Mouse (Mus musculus): Measurements from ENCODE around the gene Wdfy2. TPM values are rescaled to one million over a fixed set of nuclear protein-coding genes. Genes with fewer than 3 reads are reported as not detected.
"Not testable (repeated sequence)": the region's sequence is repeated elsewhere in the genome, so short reads cannot be mapped to it uniquely, and the experiment has no call there.

Wdfy2 gene
- total RNA-seq, 2 experiments from 2014 or later, result 10.5 to 12.8 TPM

- DNase-seq (ENCODE audit: low spot score in 2 of 2), result no peak
- intact Hi-C loops (cut with DNase I), result no loop called here
These were observed 36.3 kb downstream of the Wdfy2 start for GRCm38 (mm10) chr14:62873820-62874219.

DNA sequence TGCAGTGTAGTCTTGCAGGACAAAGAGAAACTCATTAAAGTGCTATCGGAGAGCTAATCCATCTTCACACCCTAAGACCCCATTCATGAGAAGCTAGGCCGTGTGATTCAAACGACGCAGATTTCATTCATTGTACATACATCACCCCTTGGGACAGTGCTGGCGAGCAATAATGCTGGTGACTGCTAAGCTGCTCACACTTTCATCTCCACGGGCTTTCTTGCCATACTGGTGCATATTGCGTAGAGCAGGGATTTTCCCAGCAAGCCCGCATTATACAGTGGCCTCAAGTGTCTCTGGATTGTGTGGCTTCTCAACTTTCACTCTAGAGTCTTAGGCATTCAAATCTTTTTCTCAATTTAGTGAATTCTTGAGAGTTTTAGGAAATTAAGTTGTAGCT lies 36.9 kb downstream of the Wdfy2 start:
- no peak for DNase-seq (ENCODE audit: low spot score in 2 of 2)
- intact Hi-C loops (cut with DNase I), result no loop called here

- intact Hi-C loops (cut with DNase I), result loop anchor here (5.0 kb wide), 1 partner anchor 41 kb away; the partner anchor contains the start of gene Wdfy2
- DNase-seq (ENCODE audit: low spot score in 2 of 2), result no peak
These were observed 40.6 kb downstream of the Wdfy2 start for GRCm38 (mm10) chr14:62878076-62878475.

- no peak for DNase-seq (ENCODE audit: low spot score in 2 of 2)
- intact Hi-C loops (cut with DNase I), result loop anchor here (5.0 kb wide), 1 partner anchor 42 kb away; the partner anchor contains the start of gene Wdfy2
These were observed 41.4 kb downstream of the Wdfy2 start for GRCm38 (mm10) chr14:62878634-62879430.

- intact Hi-C loops (cut with DNase I), result loop anchor here (5.0 kb wide), 1 partner anchor 42 kb away; the partner anchor contains the start of gene Wdfy2
- peak; percentile 65 to 76 for DNase-seq (ENCODE audit: low spot score in 2 of 2)
These were observed 42.0 kb downstream of the Wdfy2 start for GRCm38 (mm10) chr14:62879497-62879896.

DNA sequence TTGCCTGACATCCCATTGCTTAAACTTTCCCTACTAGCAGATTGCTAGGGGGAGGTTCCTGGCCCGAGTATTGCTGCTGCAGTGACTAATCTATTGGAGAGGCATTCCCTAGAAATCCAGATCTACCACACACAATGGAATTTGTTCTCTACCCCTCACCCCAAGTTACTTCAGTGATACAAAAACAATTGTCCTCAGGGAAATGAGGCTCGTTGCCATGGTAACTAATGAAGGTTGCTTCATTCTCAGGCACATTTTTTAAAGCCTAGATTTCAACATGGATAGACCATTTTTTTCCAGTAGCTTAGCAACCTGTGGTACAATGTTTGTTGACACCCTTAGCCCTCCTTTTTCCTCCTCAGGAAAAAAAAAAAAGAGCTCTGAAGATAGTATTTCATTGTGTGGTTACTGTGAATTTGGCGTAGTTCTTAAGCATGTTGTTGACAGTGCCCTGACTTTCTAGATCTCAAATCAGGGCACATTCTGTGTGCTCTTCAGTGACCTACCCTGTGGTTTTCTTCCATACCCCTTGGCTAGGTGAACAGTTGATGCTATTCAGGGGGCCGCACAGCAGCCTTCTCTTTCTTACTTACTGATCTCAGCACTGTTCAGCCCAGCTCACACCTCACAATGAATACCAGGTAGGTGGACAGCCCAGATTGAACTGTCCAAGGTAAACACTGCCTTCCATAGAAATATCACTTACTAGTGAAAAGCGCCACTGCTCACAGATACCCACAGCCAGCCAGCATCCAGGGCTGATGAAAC lies 42.8 kb downstream of the Wdfy2 start:
- peak; percentile 56 to 65 for DNase-seq (ENCODE audit: low spot score in 2 of 2)
- intact Hi-C loops (cut with DNase I), result loop anchor here (5.0 kb wide), 1 partner anchor 57 kb away; no protein-coding TSS in a partner anchor

DNA sequence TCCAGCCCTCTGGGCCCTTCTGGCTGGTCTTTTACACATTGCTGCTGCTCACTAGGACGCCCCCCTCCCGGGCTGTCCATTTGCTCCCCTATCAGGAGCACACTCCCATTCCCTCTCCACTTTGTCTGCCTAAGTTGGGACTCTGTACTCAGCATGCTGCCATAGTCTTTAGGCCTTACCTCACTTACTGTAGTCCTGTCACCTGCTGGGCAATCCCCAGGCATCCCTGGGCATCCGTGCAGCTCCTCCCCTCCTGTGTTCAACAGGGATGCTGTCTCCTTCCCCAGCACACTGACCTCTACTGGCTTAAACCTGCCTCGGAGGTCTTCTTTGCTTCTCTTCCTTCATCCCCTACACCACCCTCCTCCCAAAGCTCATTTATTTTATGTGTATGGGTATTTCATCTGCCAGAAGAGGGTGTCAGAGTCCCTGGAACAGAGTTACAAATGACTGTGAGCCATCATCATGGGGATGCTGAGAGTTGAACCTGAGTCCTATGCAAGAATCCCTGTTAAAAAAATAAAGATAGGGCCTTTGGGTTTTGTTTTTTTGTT lies 44.7 kb downstream of the Wdfy2 start:
- intact Hi-C loops (cut with DNase I), result loop anchor here (5.0 kb wide), 1 partner anchor 55 kb away; no protein-coding TSS in a partner anchor
- DNase-seq (ENCODE audit: low spot score in 2 of 2), result no peak

GRCm38 (mm10) chr14:62883551-62883950 lies 46.1 kb downstream of the Wdfy2 start:
- DNase-seq (ENCODE audit: low spot score in 2 of 2), result no peak
- intact Hi-C loops (cut with DNase I), result loop anchor here (5.0 kb wide), 1 partner anchor 54 kb away; no protein-coding TSS in a partner anchor

- intact Hi-C loops (cut with DNase I), result loop anchor here (5.0 kb wide), 1 partner anchor 53 kb away; no protein-coding TSS in a partner anchor
- no peak for DNase-seq (ENCODE audit: low spot score in 2 of 2)
These were observed 46.7 kb downstream of the Wdfy2 start for GRCm38 (mm10) chr14:62884171-62884570.

GRCm38 (mm10) chr14:62884639-62885038 lies 47.2 kb downstream of the Wdfy2 start:
- DNase-seq (ENCODE audit: low spot score in 2 of 2), result no peak
- intact Hi-C loops (cut with DNase I), result loop anchor here (5.0 kb wide), 1 partner anchor 53 kb away; no protein-coding TSS in a partner anchor

DNA sequence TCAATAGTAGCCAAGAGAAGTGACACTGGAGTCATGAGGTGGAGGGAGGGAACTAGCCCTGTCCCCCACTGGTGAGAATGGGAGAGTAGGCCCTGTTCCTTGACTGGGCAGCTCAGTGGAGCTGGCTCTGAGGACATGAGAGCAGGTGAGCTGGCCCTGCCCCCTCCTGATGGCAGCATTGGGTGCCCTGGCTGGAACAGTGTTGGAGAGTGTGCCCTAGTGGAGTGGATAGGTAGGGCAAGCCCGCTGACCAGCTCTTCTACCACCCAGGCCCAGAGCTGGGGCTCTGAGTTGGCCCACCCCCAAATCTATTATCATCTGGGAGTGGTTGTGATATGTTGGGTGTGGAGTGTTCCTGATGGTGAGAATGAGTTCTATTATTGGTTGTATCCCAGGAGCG lies 47.7 kb downstream of the Wdfy2 start:
- intact Hi-C loops (cut with DNase I), result no loop called here
- no peak for DNase-seq (ENCODE audit: low spot score in 2 of 2)

- intact Hi-C loops (cut with DNase I), result no loop called here
- DNase-seq (ENCODE audit: low spot score in 2 of 2), result no peak
These were observed 53.9 kb downstream of the Wdfy2 start for GRCm38 (mm10) chr14:62891401-62891800.

GRCm38 (mm10) chr14:62892771-62893641 lies 55.5 kb downstream of the Wdfy2 start:
- peak; percentile 83 to 85 for DNase-seq (ENCODE audit: low spot score in 2 of 2)
- intact Hi-C loops (cut with DNase I), result no loop called here

DNA sequence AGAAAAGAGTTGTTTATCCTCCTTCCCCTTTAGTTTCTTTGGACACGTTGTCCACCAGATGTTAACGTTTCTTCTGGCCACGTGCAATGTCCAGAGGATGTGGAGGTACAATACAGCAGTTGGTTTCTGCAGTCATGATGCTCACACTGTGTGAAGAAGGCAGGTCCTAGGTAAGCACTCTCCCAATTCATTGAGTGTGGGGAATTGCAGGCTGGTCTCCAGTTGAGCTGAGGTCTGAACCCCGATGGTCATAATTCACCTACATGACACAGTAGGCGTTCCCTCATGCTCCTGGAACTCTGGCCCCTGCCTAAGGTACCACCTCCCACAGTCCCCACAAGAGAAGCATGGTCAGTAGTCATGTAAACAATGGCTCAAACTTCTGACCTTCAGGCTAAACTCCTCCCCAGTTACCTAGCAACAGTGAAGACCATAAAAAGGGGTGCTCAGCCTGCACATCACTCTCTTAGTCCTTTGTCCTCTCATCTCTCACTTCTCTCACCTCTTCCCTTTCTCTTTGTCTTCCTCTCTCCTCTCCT lies 56.2 kb downstream of the Wdfy2 start:
- intact Hi-C loops (cut with DNase I); DNase-seq (ENCODE audit: low spot score in 2 of 2): not testable (repeated sequence)

DNA sequence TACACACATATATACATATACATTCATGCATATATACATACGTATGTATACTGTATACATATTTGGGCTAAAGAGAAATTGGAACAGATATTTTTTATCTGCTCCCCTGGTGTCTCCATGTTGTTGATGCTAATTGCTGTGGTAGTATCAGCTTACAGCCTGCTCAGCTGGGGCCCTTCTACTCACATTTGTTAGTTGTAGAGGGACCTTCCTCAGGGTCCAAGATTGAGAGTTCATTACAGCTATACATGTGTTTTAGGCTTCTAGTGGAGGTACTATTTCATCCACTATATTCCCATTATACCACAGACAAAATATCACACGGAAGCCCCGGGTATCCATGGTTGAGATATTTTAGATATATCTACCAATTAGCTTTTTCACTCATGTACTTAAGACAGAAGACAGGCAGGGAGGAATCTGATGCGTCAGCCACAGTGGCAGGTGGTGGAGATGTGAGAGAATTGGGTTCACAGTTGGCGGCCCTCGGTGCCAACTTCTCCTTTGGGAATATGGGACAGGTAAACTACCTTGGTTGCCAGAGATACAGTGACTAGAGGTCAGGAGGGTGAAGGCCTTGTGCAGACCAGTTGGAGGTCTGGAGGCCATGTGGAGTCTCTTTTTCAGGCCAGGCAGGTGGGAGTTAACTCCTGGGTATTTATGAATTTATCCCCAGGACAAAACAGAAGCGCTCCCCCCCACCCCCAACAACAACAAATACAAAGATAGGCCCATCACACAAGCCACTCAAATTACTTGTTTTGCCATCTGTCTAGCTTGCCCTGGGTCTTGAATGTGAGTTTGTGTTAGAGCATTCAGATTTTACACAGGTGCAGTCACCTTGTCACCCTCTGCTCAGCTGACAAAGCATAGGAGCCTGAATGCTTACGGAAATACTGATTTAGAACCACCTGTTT lies 57.7 kb downstream of the Wdfy2 start:
- intact Hi-C loops (cut with DNase I), result no loop called here
- no peak for DNase-seq (ENCODE audit: low spot score in 2 of 2)

GRCm38 (mm10) chr14:62898061-62898460 lies 60.6 kb downstream of the Wdfy2 start:
- no peak for DNase-seq (ENCODE audit: low spot score in 2 of 2)
- intact Hi-C loops (cut with DNase I), result no loop called here

DNA sequence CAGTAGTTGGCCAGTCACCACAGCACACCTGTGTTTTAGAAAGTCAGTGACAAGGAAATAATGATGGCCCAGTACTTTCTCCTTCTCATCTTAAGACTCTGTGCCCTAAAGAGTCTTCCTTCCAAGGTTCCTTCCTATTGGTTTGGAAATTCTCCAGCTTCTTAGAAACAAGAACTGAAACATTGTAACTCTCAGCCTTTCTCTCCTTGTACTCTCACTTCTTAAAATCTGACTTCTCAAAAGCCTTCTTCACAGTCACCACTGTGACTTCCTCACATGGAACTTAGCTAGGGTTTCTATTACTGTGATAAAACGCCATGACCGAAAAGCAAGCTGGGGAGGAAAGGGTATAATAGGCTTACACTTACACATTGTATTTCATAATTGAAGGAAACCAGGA lies 70.4 kb downstream of the Wdfy2 start:
- intact Hi-C loops (cut with DNase I), result no loop called here
- DNase-seq (ENCODE audit: low spot score in 2 of 2), result no peak

GRCm38 (mm10) chr14:62908550-62908949 lies 71.1 kb downstream of the Wdfy2 start:
- intact Hi-C loops (cut with DNase I), result no loop called here
- no peak for DNase-seq (ENCODE audit: low spot score in 2 of 2)
